Mouse (Mus musculus) brain, embryonic 14.5 days (tissue): ENCODE measurements around the gene Frg2f1. TPM values are rescaled to one million over a fixed set of nuclear protein-coding genes. Genes with fewer than 3 reads are reported as not detected.
A peak's percentile ranks its signal among the peaks of the same experiment; 100 is the strongest.

Experiments used
- DNase-seq: peaks from one replicate; pipeline ENCODE4 v3.0.0-alpha.2; 2011; ENCODE audit warnings: low read depth
- CTCF ChIP-seq: fragments of 200-500 bp; IDR thresholded peaks from 2 replicates; pipeline ENCODE4 v1.5.1; 2012; ENCODE audit warnings: inconsistent platforms, mild to moderate bottlenecking, moderate library complexity, borderline replicate concordance; ENCODE audit not compliant: insufficient read depth, insufficient read length; ENCODE audit errors: extremely low read depth
- POLR2A ChIP-seq: fragments of 200-500 bp; IDR thresholded peaks from 2 replicates; pipeline ENCODE4 v1.6.1; 2012; ENCODE audit warnings: mild to moderate bottlenecking, inconsistent platforms, borderline replicate concordance; ENCODE audit not compliant: poor library complexity, insufficient read depth, insufficient read length, severe bottlenecking; ENCODE audit errors: extremely low read depth
- polyA plus RNA-seq: library from polyadenylated mRNA; depleted of rRNA; stranded (reverse); fragments of >200 nt; gene quantifications from 2 replicates; pipeline ENCODE4 v1.2.3, GENCODE M21; 2012; rRNA removed

The Frg2f1 gene
- polyA plus RNA-seq, 1 experiment: 10.0 TPM

- peak; percentile 90 for DNase-seq
- TF ChIP-seq CTCF (no peak), POLR2A (peak; percentile 68)
Observed at GRCm38 (mm10) chr4:119492291-119492932, 46.9 kb downstream of the Frg2f1 start, which contains the start of gene Rimkla. Gene Rimkla (minus strand): TSS chr4:119492628.

- peak; percentile 43; the same call in 1 of the 2 replicates for TF ChIP-seq CTCF
- TF ChIP-seq POLR2A: no peak
- peak; percentile 45 for DNase-seq
Observed at GRCm38 (mm10) chr4:119490806-119491205, 48.5 kb downstream of the Frg2f1 start.

DNA sequence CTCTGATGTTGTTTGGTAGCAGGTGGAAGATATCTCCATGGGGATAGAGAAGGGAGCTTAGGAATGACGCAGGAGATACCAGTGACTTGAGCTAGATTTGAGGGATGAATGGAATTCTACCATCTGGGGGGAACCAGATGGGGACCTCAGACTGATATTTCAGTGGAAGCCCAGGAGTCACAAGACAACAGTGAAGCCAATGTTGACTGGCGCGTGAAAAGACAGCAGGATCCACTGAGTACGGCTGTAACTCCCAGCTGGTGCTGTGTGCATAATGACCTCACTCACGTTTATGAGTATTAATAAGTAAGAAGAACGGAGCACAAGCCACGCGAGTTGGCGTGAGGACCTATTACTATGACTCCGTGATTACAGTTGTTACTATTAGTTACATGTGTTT, 49.7 kb downstream of the Frg2f1 start:
- peak; percentile 48 for DNase-seq
- TF ChIP-seq POLR2A (no peak), CTCF (no peak)

GRCm38 (mm10) chr4:119484882-119485281, 54.4 kb downstream of the Frg2f1 start:
- no peak for TF ChIP-seq CTCF
- no peak for DNase-seq

GRCm38 (mm10) chr4:119483051-119483450, 56.3 kb downstream of the Frg2f1 start:
- TF ChIP-seq POLR2A (no peak), CTCF (no peak)
- DNase-seq: no peak

Other genes starting within 250 kb of the Frg2f1 start
- 613 and 886 TPM in 2 replicates for gene Ybx1, start 244.9 kb downstream of the Frg2f1 start, polyA plus RNA-seq
- 48.0 and 73.7 TPM in 2 replicates for gene Ppih, start 219.0 kb downstream of the Frg2f1 start, polyA plus RNA-seq
- 8.7 and 11.3 TPM in 2 replicates for gene Ccdc30, start 124.0 kb downstream of the Frg2f1 start, polyA plus RNA-seq
- 10.4 and 12.1 TPM in 2 replicates for gene Ppcs, start 117.1 kb downstream of the Frg2f1 start, polyA plus RNA-seq
- 0.37 and 0.53 TPM in 2 replicates for gene Zmynd12, start 116.7 kb downstream of the Frg2f1 start, polyA plus RNA-seq
- gene Rimkla, start 46.9 kb downstream of the Frg2f1 start, polyA plus RNA-seq: 15.6 and 22.0 TPM in 2 replicates
- gene Foxj3, start 2.5 kb downstream of the Frg2f1 start, polyA plus RNA-seq: 36.5 and 43.3 TPM in 2 replicates
- 0.16 TPM in 1 of 2 replicates, not detected in the other for gene Guca2a, start 98.2 kb upstream of the Frg2f1 start, polyA plus RNA-seq
- 2.5 TPM in 1 of 2 replicates, not detected in the other for gene Guca2b, start 119.4 kb upstream of the Frg2f1 start, polyA plus RNA-seq
- gene Hivep3, start 194.3 kb upstream of the Frg2f1 start, polyA plus RNA-seq: 14.1 and 14.8 TPM in 2 replicates